Mouse (Mus musculus) liver, adult 2 months (tissue): ENCODE measurements at regions not wholly inside any gene's neighbourhood (a gene's known extent, or its start where the extent isn't known, plus 50 kb on each side); places are given as distances from the start of the nearest gene placed in this dataset.

Source experiments
- DNase-seq: peaks from one replicate; pipeline ENCODE4 v3.0.0-alpha.2; 2011; ENCODE audit warnings: low read depth, low spot score; ENCODE audit errors: extremely low read depth
- H3K27ac ChIP-seq: fragments of 200-500 bp; replicated peaks from 2 replicates; pipeline ENCODE4 v1.5.1; 2012; ENCODE audit warnings: low read depth, mild to moderate bottlenecking, control low read depth, inconsistent platforms, low read length; ENCODE audit not compliant: insufficient read depth
- H3K27me3 ChIP-seq: fragments of 200-500 bp; 2 replicates; pipeline ENCODE4 v1.6.1; 2012; ENCODE audit warnings: mild to moderate bottlenecking, moderate library complexity, low read length, inconsistent platforms; ENCODE audit not compliant: control insufficient read depth, insufficient read depth
- H3K36me3 ChIP-seq: fragments of 200-500 bp; 2 replicates; pipeline ENCODE4 v1.6.1; 2012; ENCODE audit warnings: low read length, inconsistent platforms; ENCODE audit not compliant: control insufficient read depth, insufficient read depth
- H3K4me1 ChIP-seq: fragments of 200-500 bp; 2 replicates; pipeline ENCODE4 v1.6.1; 2011; ENCODE audit warnings: low read length; ENCODE audit not compliant: control insufficient read depth, insufficient read depth
- H3K4me3 ChIP-seq: fragments of 200-500 bp; 2 replicates; pipeline ENCODE4 v1.5.1; 2011; ENCODE audit warnings: low read depth, mild to moderate bottlenecking, control low read depth, low read length, moderate library complexity; ENCODE audit not compliant: insufficient read depth
- H3K79me2 ChIP-seq: fragments of 200-500 bp; 2 replicates; pipeline ENCODE4 v1.6.1; 2012; ENCODE audit warnings: inconsistent platforms, mild to moderate bottlenecking, low read length, moderate library complexity; ENCODE audit not compliant: control insufficient read depth, insufficient read depth
- H3K9ac ChIP-seq: fragments of 200-500 bp; 2 replicates; pipeline ENCODE4 v1.6.1; 2012; ENCODE audit warnings: low read depth, mild to moderate bottlenecking, control low read depth, inconsistent platforms, low read length
- CTCF ChIP-seq: fragments of 200-500 bp; IDR thresholded peaks from 2 replicates; pipeline ENCODE4 v1.5.1; 2011; ENCODE audit warnings: low read depth, low read length, control low read depth
- POLR2A ChIP-seq: fragments of 200-500 bp; IDR thresholded peaks from 2 replicates; pipeline ENCODE4 v1.6.1; 2011; ENCODE audit warnings: low read length, control low read depth; ENCODE audit not compliant: insufficient read depth; ENCODE audit errors: extremely low read depth
- WGBS: fragments of 180-500 bp; shearing (Covaris S2); methylation state at CpG from one replicate; pipeline ENCODE4 v1.1.7; 2018; 5-methylcytosine and 5-hydroxymethylcytosine counted together

DNA sequence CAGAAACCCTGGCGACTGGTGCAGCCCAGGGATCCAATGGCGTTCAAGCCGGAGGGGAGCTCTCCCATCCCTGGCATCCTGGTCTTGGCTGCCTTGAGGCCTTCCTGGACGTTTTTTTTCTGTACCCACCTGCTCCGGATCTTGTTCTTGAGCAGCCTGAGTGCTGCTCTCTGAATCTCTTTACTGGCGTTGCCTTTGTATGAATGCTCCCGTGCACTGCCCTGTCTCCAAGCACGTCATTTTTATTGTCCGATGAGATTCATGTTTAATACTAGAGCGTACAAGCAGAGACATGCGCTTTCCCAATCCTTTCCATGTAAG is 58.7 kb upstream of the Ifne start:
- Histone ChIP-seq H3K27me3 (peaks cover 5% of the 10 kb centered on the region; the same call in 1 of the 2 replicates), H3K9ac (no peak overlapping the region), H3K36me3 (no peaks in the 10 kb centered on the region), H3K4me3 (peak overlapping the region; percentile 13; the same call in 1 of the 2 replicates), H3K27ac (no peak overlapping the region), H3K4me1 (no peaks in the 10 kb centered on the region; the same call in 1 of the 2 replicates), H3K79me2 (no peaks in the 10 kb centered on the region; the same call in 1 of the 2 replicates)
- WGBS, result 20% methylated on average over 11 of the region's 11 CpGs
- no peak for TF ChIP-seq POLR2A
- TF ChIP-seq CTCF, result no peak
- DNase-seq, result no peak

DNA sequence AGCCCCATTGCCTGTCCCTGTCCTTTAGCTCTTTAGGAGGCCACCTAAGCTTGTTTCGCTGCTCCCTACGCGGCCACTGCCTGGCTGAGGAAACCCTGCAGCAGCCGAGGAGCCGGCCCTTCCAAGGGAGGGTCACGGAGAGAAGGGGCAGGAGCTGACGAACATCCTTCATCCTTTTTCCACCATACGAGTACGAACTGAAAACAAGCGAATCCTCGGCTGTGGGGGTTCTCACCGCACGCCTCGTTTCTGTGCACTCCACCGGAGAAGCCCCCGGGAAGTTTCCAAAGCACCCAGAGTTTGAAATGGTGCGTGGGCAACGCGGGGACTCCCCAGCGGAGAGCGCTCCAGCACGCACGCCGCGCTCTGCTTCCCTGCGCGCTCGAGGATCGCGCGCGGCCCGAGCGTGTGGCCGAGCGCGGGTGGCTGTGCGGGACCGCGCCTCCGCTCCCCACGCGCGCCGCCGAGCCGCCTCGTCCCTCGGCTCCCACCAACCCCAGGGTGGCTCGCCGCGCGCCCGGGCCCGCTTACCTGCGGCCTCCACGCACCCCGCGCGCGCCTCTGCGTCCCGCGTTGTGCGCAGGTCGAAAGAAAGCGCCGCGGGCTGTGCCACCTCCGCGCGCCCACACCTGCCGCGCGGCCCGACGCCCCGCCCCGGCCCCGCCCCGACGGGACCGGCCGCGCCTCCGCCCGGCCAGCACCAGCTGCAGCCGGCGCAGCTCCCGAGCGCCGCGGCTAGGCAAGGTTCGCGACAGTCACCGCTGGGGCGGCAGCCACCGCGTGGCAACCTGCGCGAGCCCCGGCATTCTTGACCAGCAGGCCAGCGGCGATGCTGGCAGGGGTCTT is 58.1 kb upstream of the Ifne start:
- no peak for DNase-seq
- Histone ChIP-seq H3K36me3 (no peaks in the 10 kb centered on the region), H3K27ac (peak overlapping the region; percentile 43; the same call in 1 of the 2 replicates), H3K9ac (peak overlapping the region; percentile 88), H3K4me3 (peak overlapping the region; percentile 94), H3K4me1 (no peaks in the 10 kb centered on the region; the same call in 1 of the 2 replicates), H3K27me3 (peaks cover 5% of the 10 kb centered on the region; the same call in 1 of the 2 replicates), H3K79me2 (no peaks in the 10 kb centered on the region; the same call in 1 of the 2 replicates)
- TF ChIP-seq CTCF (peak; percentile 49), POLR2A (no peak)
- WGBS, result under 1% methylated on average over 103 of the region's 104 CpGs

DNA sequence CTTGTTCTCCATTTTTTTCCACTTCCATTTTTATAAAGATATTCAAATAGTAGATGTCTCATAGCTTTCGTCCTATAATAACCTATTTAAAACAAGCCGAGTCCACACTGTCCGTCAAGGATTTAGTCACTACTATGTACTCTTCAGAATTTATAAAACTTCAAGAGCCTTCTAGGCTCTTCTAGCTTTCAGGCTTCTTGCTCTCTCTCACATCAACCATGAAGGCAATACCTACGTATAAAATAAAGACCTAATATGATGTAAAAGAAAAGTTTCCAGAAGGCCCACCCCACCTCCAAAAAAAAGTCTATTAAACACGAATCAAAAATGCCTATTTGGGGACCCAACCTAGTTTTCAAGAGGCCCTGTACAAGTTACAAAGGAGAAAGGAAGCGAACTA is 57.0 kb upstream of the Ifne start:
- Histone ChIP-seq H3K79me2 (no peaks in the 10 kb centered on the region; the same call in 1 of the 2 replicates), H3K27me3 (peaks cover 5% of the 10 kb centered on the region; the same call in 1 of the 2 replicates), H3K4me1 (no peaks in the 10 kb centered on the region; the same call in 1 of the 2 replicates), H3K36me3 (no peaks in the 10 kb centered on the region), H3K9ac (no peak overlapping the region), H3K4me3 (no peak overlapping the region), H3K27ac (no peak overlapping the region)
- TF ChIP-seq CTCF, result no peak
- no peak for TF ChIP-seq POLR2A
- WGBS, result 59% methylated on average over 6 of the region's 6 CpGs
- no peak for DNase-seq

DNA sequence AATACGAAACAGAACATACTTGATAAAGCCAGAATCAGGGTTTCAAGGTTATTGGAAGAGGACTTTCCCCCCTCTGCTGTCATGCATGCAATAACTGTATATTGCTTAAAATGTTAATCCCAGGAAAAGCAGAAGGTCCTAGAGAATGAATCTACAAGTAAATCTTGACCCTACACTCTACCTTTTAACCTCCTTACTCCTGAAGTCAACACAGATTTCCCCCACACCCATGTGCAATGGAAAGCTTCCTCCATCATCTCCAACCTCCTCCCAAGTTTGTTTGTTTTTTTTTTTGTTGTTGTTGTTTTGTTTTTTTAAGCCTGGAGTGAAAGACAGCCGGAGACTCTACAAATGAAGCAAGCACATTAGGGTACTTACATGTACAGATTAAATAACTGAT is 55.9 kb upstream of the Ifne start:
- no peak overlapping the region for H3K27ac ChIP-seq
- no peak overlapping the region for H3K9ac ChIP-seq
- TF ChIP-seq CTCF, result no peak
- no peak for TF ChIP-seq POLR2A
- H3K36me3 ChIP-seq, result no peaks in the 10 kb centered on the region
- WGBS, result 51% methylated on average over 2 of the region's 2 CpGs
- no peak overlapping the region for H3K4me3 ChIP-seq
- no peaks in the 10 kb centered on the region; the same call in 1 of the 2 replicates for H3K79me2 ChIP-seq
- peaks cover 5% of the 10 kb centered on the region; the same call in 1 of the 2 replicates for H3K27me3 ChIP-seq
- DNase-seq, result peak; percentile 48
- H3K4me1 ChIP-seq, result no peaks in the 10 kb centered on the region; the same call in 1 of the 2 replicates

DNA sequence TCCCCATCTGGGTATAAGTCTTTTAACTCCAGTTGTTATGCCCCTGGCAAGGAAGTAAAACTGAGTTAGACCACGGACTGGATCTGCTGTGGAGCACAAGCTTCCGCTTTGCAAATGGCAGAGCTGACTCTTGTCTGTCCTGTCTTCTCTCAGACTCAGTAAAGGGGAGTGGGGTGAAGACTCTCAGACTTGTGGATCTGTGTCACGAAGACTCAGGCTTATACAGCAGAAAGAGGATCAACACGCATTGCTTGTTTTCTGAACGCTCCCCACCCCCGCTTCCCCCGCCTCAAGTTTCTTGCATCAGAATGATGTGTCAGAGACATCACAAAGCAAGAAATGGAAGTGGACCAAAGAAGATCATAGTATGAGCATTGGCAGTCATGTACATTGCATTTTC is 55.3 kb upstream of the Ifne start:
- Histone ChIP-seq H3K4me3 (no peak overlapping the region), H3K4me1 (no peaks in the 10 kb centered on the region; the same call in 1 of the 2 replicates), H3K9ac (no peak overlapping the region), H3K27me3 (peaks cover 5% of the 10 kb centered on the region; the same call in 1 of the 2 replicates), H3K27ac (peak overlapping the region; percentile 89), H3K79me2 (no peaks in the 10 kb centered on the region; the same call in 1 of the 2 replicates), H3K36me3 (no peaks in the 10 kb centered on the region)
- DNase-seq, result no peak
- WGBS, result 63% methylated on average over 7 of the region's 7 CpGs
- TF ChIP-seq CTCF (no peak), POLR2A (no peak)
